Mouse (Mus musculus) liver, embryonic 18 days (tissue): Measurements from ENCODE around the gene Cd24a. TPM values are rescaled to one million over a fixed set of nuclear protein-coding genes. Genes with fewer than 3 reads are reported as not detected.

Experiments used
- polyA plus RNA-seq: library from polyadenylated mRNA; depleted of rRNA; stranded (reverse); fragments of >200 nt; gene quantifications from 2 replicates; pipeline ENCODE4 v1.2.3, GENCODE M21; 2012; rRNA removed

Cd24a gene
- 544 and 668 TPM in 2 replicates for polyA plus RNA-seq

DNA sequence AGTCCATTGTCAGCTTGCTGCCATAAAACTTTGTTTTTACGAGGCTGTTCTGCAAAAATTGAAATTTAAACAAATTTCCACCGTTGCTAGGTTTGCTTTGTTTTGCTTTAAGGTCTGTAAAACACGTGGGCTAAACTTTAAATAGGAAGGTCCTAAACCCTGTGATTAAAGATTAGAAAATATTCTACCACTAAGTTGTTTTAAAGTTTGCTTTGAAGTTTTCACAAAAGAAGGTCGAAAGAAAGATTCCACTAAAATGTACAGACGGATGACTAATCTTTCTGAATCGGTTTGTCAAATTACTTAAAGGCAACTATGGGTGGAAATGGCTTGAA lies at the start of gene Cd24a:
Cd24a (plus strand) TSS at position 288 of the 335 bp plus-strand sequence.

DNA sequence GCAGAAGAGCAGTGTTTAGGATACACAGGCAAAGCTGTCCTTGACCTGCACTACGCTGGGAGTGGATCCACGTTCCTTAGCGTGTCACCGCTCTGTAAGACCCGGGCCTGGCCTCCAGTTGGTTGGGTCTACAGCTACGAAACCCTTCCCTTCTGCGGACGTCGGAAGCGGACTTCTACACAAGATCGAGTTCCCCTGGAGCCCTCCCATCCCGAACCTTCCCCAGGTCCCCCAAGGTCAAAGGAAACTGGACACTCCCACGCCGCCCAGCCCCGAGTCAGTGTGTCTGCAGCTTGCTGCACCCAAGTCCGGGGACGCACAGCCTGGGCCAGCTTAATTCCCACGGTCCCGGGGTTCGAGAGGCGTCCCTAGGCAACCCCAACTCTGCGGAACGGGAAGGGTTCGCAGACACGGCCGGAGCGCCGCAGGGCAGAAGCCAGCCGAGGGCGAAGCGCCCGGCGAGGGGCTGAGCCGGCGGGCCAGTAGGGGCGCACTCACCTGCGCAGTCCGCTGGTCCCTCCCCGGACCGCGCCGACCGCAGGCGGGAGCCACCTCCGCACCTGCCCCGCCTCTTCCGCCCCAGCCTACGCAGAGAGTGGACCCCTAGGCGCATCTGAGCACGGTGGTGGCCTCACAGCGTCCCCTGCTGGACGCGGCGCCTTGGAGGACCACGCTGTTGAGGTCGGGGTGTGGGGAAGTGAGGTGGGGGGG lies 37.5 kb upstream of the Cd24a start, which contains the start of gene 1700021F05Rik:
1700021F05Rik (minus strand) TSS at position 553 of the 711 bp plus-strand sequence.

Other genes with a start within 250 kb of the Cd24a start
- 1.1 and 1.5 TPM in 2 replicates for gene Bend3, start 99.5 kb upstream of the Cd24a start, polyA plus RNA-seq
- 14.0 and 14.9 TPM in 2 replicates for gene Gm9803, start 54.2 kb upstream of the Cd24a start, polyA plus RNA-seq
- 8.9 and 10.0 TPM in 2 replicates for gene 1700021F05Rik, start 37.3 kb upstream of the Cd24a start, polyA plus RNA-seq